Mouse (Mus musculus) thymus, adult 2 months (tissue): ENCODE measurements around the gene Ldhb.

Source experiments
- CTCF ChIP-seq: fragments of 200-500 bp; IDR thresholded peaks from 2 replicates; pipeline ENCODE4 v1.5.1; 2012; ENCODE audit warnings: mild to moderate bottlenecking, control low read depth, low read length, moderate library complexity, borderline replicate concordance; ENCODE audit not compliant: control insufficient read depth, poor library complexity, insufficient read depth; ENCODE audit errors: extremely low read depth
- POLR2A ChIP-seq: fragments of 200-500 bp; IDR thresholded peaks from 2 replicates; pipeline ENCODE4 v1.6.1; 2012; ENCODE audit warnings: mild to moderate bottlenecking, low read length, control low read depth, moderate library complexity; ENCODE audit not compliant: control insufficient read depth, poor library complexity, insufficient read depth; ENCODE audit errors: extremely low read depth

- TF ChIP-seq CTCF, result no peak
- no peak for TF ChIP-seq POLR2A
Observed at GRCm38 (mm10) chr6:142519110-142519509, 11.4 kb upstream of the Ldhb start.
